Mouse (Mus musculus): ENCODE results near the gene Aipl1.
A peak's percentile ranks its signal among the peaks of the same experiment; 100 is the strongest.
"Not testable (repeated sequence)": the region's sequence is repeated elsewhere in the genome, so short reads cannot be mapped to it uniquely, and the experiment has no call there.

The Aipl1 gene

GRCm38 (mm10) chr11:72016518-72017252 lies 20.6 kb downstream of the Aipl1 start:
- no peak for DNase-seq (ENCODE audit: low spot score in 2 of 2)

GRCm38 (mm10) chr11:72014674-72015073 lies 22.6 kb downstream of the Aipl1 start:
- no peak for DNase-seq (ENCODE audit: low spot score in 2 of 2)

- DNase-seq (ENCODE audit: low spot score in 2 of 2), result no peak
Measured at GRCm38 (mm10) chr11:72011955-72012354, 25.4 kb downstream of the Aipl1 start.

- DNase-seq (ENCODE audit: low spot score in 2 of 2), result no peak
Measured at GRCm38 (mm10) chr11:72010940-72011722, 26.2 kb downstream of the Aipl1 start.

GRCm38 (mm10) chr11:72010367-72010766 lies 26.9 kb downstream of the Aipl1 start:
- no peak for DNase-seq (ENCODE audit: low spot score in 2 of 2)

- DNase-seq (ENCODE audit: low spot score in 2 of 2), result no peak
Measured at GRCm38 (mm10) chr11:72005547-72005946, 31.8 kb downstream of the Aipl1 start.

- no peak for DNase-seq (ENCODE audit: low spot score in 2 of 2)
Measured at GRCm38 (mm10) chr11:72003171-72003570, 34.1 kb downstream of the Aipl1 start.

- peak in 1 of 2 experiments; percentile 18 for DNase-seq (ENCODE audit: low spot score in 2 of 2)
Measured at GRCm38 (mm10) chr11:72002138-72002853, 35.0 kb downstream of the Aipl1 start.

GRCm38 (mm10) chr11:72000194-72000593 lies 37.1 kb downstream of the Aipl1 start:
- peak in 1 of 2 experiments; percentile 7 for DNase-seq (ENCODE audit: low spot score in 2 of 2)

- no peak for DNase-seq (ENCODE audit: low spot score in 2 of 2)
Measured at GRCm38 (mm10) chr11:71996805-71997204, 40.5 kb downstream of the Aipl1 start.

- peak in 1 of 2 experiments; percentile 7 for DNase-seq (ENCODE audit: low spot score in 2 of 2)
Measured at GRCm38 (mm10) chr11:71995968-71996511, 41.3 kb downstream of the Aipl1 start.

- DNase-seq (ENCODE audit: low spot score in 2 of 2), result no peak
Measured at GRCm38 (mm10) chr11:71992438-71992837, 44.9 kb downstream of the Aipl1 start.

- DNase-seq (ENCODE audit: low spot score in 2 of 2), result no peak
Measured at GRCm38 (mm10) chr11:71991541-71991940, 45.8 kb downstream of the Aipl1 start.

- DNase-seq (ENCODE audit: low spot score in 2 of 2), result not testable (repeated sequence)
Measured at GRCm38 (mm10) chr11:71989407-71989806, 47.9 kb downstream of the Aipl1 start.

- no peak for DNase-seq (ENCODE audit: low spot score in 2 of 2)
Measured at GRCm38 (mm10) chr11:71987159-71988150, 49.9 kb downstream of the Aipl1 start.

GRCm38 (mm10) chr11:71985783-71986182 lies 51.5 kb downstream of the Aipl1 start:
- DNase-seq (ENCODE audit: low spot score in 2 of 2), result no peak

GRCm38 (mm10) chr11:71985101-71985711 lies 52.1 kb downstream of the Aipl1 start:
- DNase-seq (ENCODE audit: low spot score in 2 of 2), result no peak

GRCm38 (mm10) chr11:71984093-71984492 lies 53.2 kb downstream of the Aipl1 start:
- no peak for DNase-seq (ENCODE audit: low spot score in 2 of 2)

Data from natural killer cell, adult 2 months (primary cell).